Mouse (Mus musculus): ENCODE measurements around the gene Yipf1. TPM values are rescaled to one million over a fixed set of nuclear protein-coding genes. Genes with fewer than 3 reads are reported as not detected.

Yipf1 gene
- polyA plus RNA-seq, 2 experiments: 11.9 to 23.0 TPM

- WGBS (ENCODE audit: insufficient replicate concordance): under 1% methylated on average over 51 of the region's 51 CpGs
- Histone ChIP-seq H3K9ac (replicated peaks) (peak within 1 kb of the TSS; percentile 62), H3K36me3 (replicated peaks; ENCODE audit: control insufficient read depth, insufficient read depth, low read depth) (peaks cover 10% of the 10 kb centered on the region), H3K27me3 (ENCODE audit: control insufficient read depth, insufficient read depth, low read length) (no peaks in the 10 kb centered on the region), H3K4me1 (replicated peaks; ENCODE audit: control insufficient read depth in 2 of 2, insufficient read depth in 2 of 2, low read length in 1 of 2) (peaks cover 0 to 6% of the 10 kb centered on the region in 2 experiments; a peak in 3 of 4 replicates), H3K27ac (peak within 1 kb of the TSS; percentile 23), H3K4me3 (ENCODE audit: insufficient read depth in 1 of 2, low read depth in 2 of 2, low read length in 2 of 2) (peak within 1 kb of the TSS; percentile 69 to 86), H3K9me3 (ENCODE audit: control insufficient read depth, low read length) (no peaks in the 10 kb centered on the region), H3K4me2 (ENCODE audit: low read depth) (peak within 1 kb of the TSS; percentile 66)
- ATAC-seq (ENCODE audit: insufficient read depth) (peak; percentile 97), DNase-seq (ENCODE audit: low read depth in 3 of 3, low spot score in 3 of 3) (peak; percentile 81 to 87 (median 83))
- TF ChIP-seq CTCF (IDR thresholded peaks at IDR 0.05; ENCODE audit: low read depth): no peak
- TF ChIP-seq EP300 (IDR thresholded peaks at IDR 0.05; ENCODE audit: low read depth): no peak
Observed at GRCm38 (mm10) chr4:107367567-107368314, 53.6 kb downstream of the Yipf1 start, which contains the start of gene Ndc1. Gene Ndc1 (plus strand): TSS chr4:107367784.

GRCm38 (mm10) chr4:107372304-107372703 lies 58.1 kb downstream of the Yipf1 start:
- H3K36me3 ChIP-seq (replicated peaks; ENCODE audit: control insufficient read depth, insufficient read depth, low read depth): peaks cover 36% of the 10 kb centered on the region
- peaks cover 0 to 4% of the 10 kb centered on the region in 2 experiments for H3K4me1 ChIP-seq (replicated peaks; ENCODE audit: control insufficient read depth in 2 of 2, insufficient read depth in 2 of 2, low read length in 1 of 2)
- DNase-seq (ENCODE audit: low read depth in 3 of 3, low spot score in 3 of 3) (no peak), ATAC-seq (ENCODE audit: insufficient read depth) (no peak)
- no peaks in the 10 kb centered on the region for H3K9me3 ChIP-seq (ENCODE audit: control insufficient read depth, low read length)
- TF ChIP-seq EP300 (IDR thresholded peaks at IDR 0.05; ENCODE audit: low read depth): no peak
- TF ChIP-seq CTCF (IDR thresholded peaks at IDR 0.05; ENCODE audit: low read depth): peak; percentile 30; the same call in 1 of the 2 replicates
- H3K4me3 ChIP-seq (ENCODE audit: insufficient read depth in 1 of 2, low read depth in 2 of 2, low read length in 2 of 2): no peak overlapping the region
- H3K27ac ChIP-seq: no peak overlapping the region
- H3K9ac ChIP-seq (replicated peaks): no peak overlapping the region
- no peaks in the 10 kb centered on the region for H3K27me3 ChIP-seq (ENCODE audit: control insufficient read depth, insufficient read depth, low read length)
- 45% methylated on average over 2 of the region's 2 CpGs for WGBS (ENCODE audit: insufficient replicate concordance)
- no peak overlapping the region for H3K4me2 ChIP-seq (ENCODE audit: low read depth)

GRCm38 (mm10) chr4:107374677-107375076 lies 60.5 kb downstream of the Yipf1 start:
- DNase-seq (ENCODE audit: low read depth in 3 of 3, low spot score in 3 of 3) (no peak), ATAC-seq (ENCODE audit: insufficient read depth) (0 out of 2 replicates have a peak, but pooled peaks have one; percentile 18)
- TF ChIP-seq EP300 (IDR thresholded peaks at IDR 0.05; ENCODE audit: low read depth): 0 out of 2 replicates have a peak, but pooled peaks have one; percentile 38
- no peak for TF ChIP-seq CTCF (IDR thresholded peaks at IDR 0.05; ENCODE audit: low read depth)
- no peaks in the 10 kb centered on the region for H3K9me3 ChIP-seq (ENCODE audit: control insufficient read depth, low read length)
- no peak overlapping the region for H3K9ac ChIP-seq (replicated peaks)
- WGBS (ENCODE audit: insufficient replicate concordance): 52% methylated on average over 4 of the region's 4 CpGs
- H3K27me3 ChIP-seq (ENCODE audit: control insufficient read depth, insufficient read depth, low read length): no peaks in the 10 kb centered on the region
- no peak overlapping the region for H3K27ac ChIP-seq
- H3K4me1 ChIP-seq (replicated peaks; ENCODE audit: control insufficient read depth in 2 of 2, insufficient read depth in 2 of 2, low read length in 1 of 2): peaks cover 0 to 2% of the 10 kb centered on the region in 2 experiments; a peak in 2 of 4 replicates
- no peak overlapping the region for H3K4me2 ChIP-seq (ENCODE audit: low read depth)
- peaks cover 35% of the 10 kb centered on the region for H3K36me3 ChIP-seq (replicated peaks; ENCODE audit: control insufficient read depth, insufficient read depth, low read depth)
- no peak overlapping the region for H3K4me3 ChIP-seq (ENCODE audit: insufficient read depth in 1 of 2, low read depth in 2 of 2, low read length in 2 of 2)

GRCm38 (mm10) chr4:107378954-107379353 lies 64.8 kb downstream of the Yipf1 start:
- DNase-seq (ENCODE audit: low read depth in 3 of 3, low spot score in 3 of 3): no peak
- H3K27ac ChIP-seq: no peak overlapping the region
- 74% methylated on average over 6 of the region's 6 CpGs for WGBS (ENCODE audit: insufficient replicate concordance)

GRCm38 (mm10) chr4:107380871-107381270 lies 66.7 kb downstream of the Yipf1 start:
- peaks cover 44% of the 10 kb centered on the region for H3K36me3 ChIP-seq (replicated peaks; ENCODE audit: control insufficient read depth, insufficient read depth, low read depth)
- WGBS (ENCODE audit: insufficient replicate concordance): 73% methylated on average over 7 of the region's 7 CpGs
- no peak overlapping the region for H3K9ac ChIP-seq (replicated peaks)
- H3K9me3 ChIP-seq (ENCODE audit: control insufficient read depth, low read length): no peaks in the 10 kb centered on the region
- H3K4me2 ChIP-seq (ENCODE audit: low read depth): no peak overlapping the region
- H3K27ac ChIP-seq: no peak overlapping the region
- TF ChIP-seq EP300 (IDR thresholded peaks at IDR 0.05; ENCODE audit: low read depth) (no peak), CTCF (IDR thresholded peaks at IDR 0.05; ENCODE audit: low read depth) (no peak)
- H3K27me3 ChIP-seq (ENCODE audit: control insufficient read depth, insufficient read depth, low read length): no peaks in the 10 kb centered on the region
- no peak overlapping the region for H3K4me3 ChIP-seq (ENCODE audit: insufficient read depth in 1 of 2, low read depth in 2 of 2, low read length in 2 of 2)
- no peaks in the 10 kb centered on the region for H3K4me1 ChIP-seq (replicated peaks; ENCODE audit: control insufficient read depth in 2 of 2, insufficient read depth in 2 of 2, low read length in 1 of 2)
- no peak for DNase-seq (ENCODE audit: low read depth in 3 of 3, low spot score in 3 of 3)
- no peak for ATAC-seq (ENCODE audit: insufficient read depth)

More at GRCm38 (mm10) chr4:107378954-107379353, 64.8 kb downstream of the Yipf1 start:
- H3K9me3 ChIP-seq (ENCODE audit: control insufficient read depth, low read length): no peaks in the 10 kb centered on the region
- ATAC-seq (ENCODE audit: insufficient read depth): peak; percentile 59
- peaks cover 42% of the 10 kb centered on the region for H3K36me3 ChIP-seq (replicated peaks; ENCODE audit: control insufficient read depth, insufficient read depth, low read depth)
- H3K4me3 ChIP-seq (ENCODE audit: insufficient read depth in 1 of 2, low read depth in 2 of 2, low read length in 2 of 2): no peak overlapping the region
- no peak overlapping the region for H3K4me2 ChIP-seq (ENCODE audit: low read depth)
- no peaks in the 10 kb centered on the region for H3K27me3 ChIP-seq (ENCODE audit: control insufficient read depth, insufficient read depth, low read length)
- H3K4me1 ChIP-seq (replicated peaks; ENCODE audit: control insufficient read depth in 2 of 2, insufficient read depth in 2 of 2, low read length in 1 of 2): peaks cover 0 to 2% of the 10 kb centered on the region in 2 experiments; a peak in 1 of 4 replicates
- no peak overlapping the region for H3K9ac ChIP-seq (replicated peaks)
- TF ChIP-seq EP300 (IDR thresholded peaks at IDR 0.05; ENCODE audit: low read depth): no peak
- TF ChIP-seq CTCF (IDR thresholded peaks at IDR 0.05; ENCODE audit: low read depth): no peak

Measured in liver, embryonic 14.5 days (tissue).